Mouse (Mus musculus) G1E (cell line): ENCODE measurements around the gene Gtf2h5. TPM values are rescaled to one million over a fixed set of nuclear protein-coding genes. Genes with fewer than 3 reads are reported as not detected.

Experiments
- ATAC-seq: 2 replicates; pipeline ENCODE4 v1.8.0; 2016; ENCODE audit warnings: mild to moderate bottlenecking; ENCODE audit not compliant: insufficient number of reproducible peaks, poor library complexity, low FRiP score, severe bottlenecking; ENCODE audit errors: extremely low read depth
- DNase-seq: peaks from one replicate; pipeline ENCODE4 v3.0.0; 2012; ENCODE audit warnings: low spot score
- H3K27me3 ChIP-seq: 2 replicates; pipeline ENCODE4 v1.6.1; 2012; ENCODE audit warnings: mild to moderate bottlenecking, low read length, inconsistent platforms; ENCODE audit not compliant: insufficient read depth
- H3K36me3 ChIP-seq: replicated peaks from 2 replicates; pipeline ENCODE3; 2012; ENCODE audit warnings: mild to moderate bottlenecking, inconsistent platforms
- H3K4me1 ChIP-seq: 2 replicates; pipeline ENCODE4 v1.6.1; 2012; ENCODE audit warnings: low read depth, low read length, inconsistent platforms, mixed read lengths; ENCODE audit not compliant: insufficient read depth
- H3K4me3 ChIP-seq: 2 replicates; pipeline ENCODE4 v1.5.1; 2012; ENCODE audit warnings: low read depth, mild to moderate bottlenecking, inconsistent platforms, low read length, moderate library complexity, mixed read lengths
- H3K9me3 ChIP-seq: replicated peaks from 2 replicates; pipeline ENCODE4 v1.6.1; 2012; ENCODE audit warnings: inconsistent platforms
- CTCF ChIP-seq: IDR thresholded peaks from 2 replicates; pipeline ENCODE4 v1.5.1; 2012; ENCODE audit warnings: low read depth, low read length, inconsistent platforms, mixed read lengths
- GATA1 ChIP-seq: IDR thresholded peaks from 2 replicates; pipeline ENCODE4 v1.6.1; 2012; ENCODE audit warnings: borderline replicate concordance, low read length, inconsistent platforms, mixed read lengths
- GATA2 ChIP-seq: IDR thresholded peaks from 2 replicates; pipeline ENCODE4 v1.6.1; 2012; ENCODE audit warnings: low read depth, low read length, inconsistent platforms, borderline replicate concordance
- POLR2AphosphoS5 ChIP-seq: IDR thresholded peaks from 2 replicates; pipeline ENCODE4 v1.6.1; 2012; ENCODE audit warnings: low read depth, low read length, inconsistent platforms; ENCODE audit not compliant: insufficient replicate concordance
- TAL1 ChIP-seq: conservative IDR thresholded peaks from 2 replicates; pipeline ENCODE4 v1.6.1; 2012; ENCODE audit warnings: low read depth, low read length, inconsistent platforms, mixed read lengths
- polyA plus RNA-seq: library from polyadenylated mRNA; stranded (reverse); fragments of >175 nt; gene quantifications from 2 replicates; pipeline ENCODE4 v1.2.3, GENCODE M21; 2012
- total RNA-seq, 2 experiments: library from RNA; stranded (forward) in 1 of 2; stranded (reverse) in 1 of 2; fragments of 200-1000 nt in 1 of 2; fragments of >200 nt in 1 of 2; fragmentation: Nextera tagmentation in 1 of 2; gene quantifications; 2 replicates each; pipeline ENCODE4 v1.2.3; 2014 to 2017

Gene Gtf2h5
- total RNA-seq (2014; fragmentation: Nextera tagmentation): 51.1 and 64.2 TPM in 2 replicates
- total RNA-seq (2017): 106 and 119 TPM in 2 replicates
- polyA plus RNA-seq: 3.2 and 3.5 TPM in 2 replicates

- no peaks in the 10 kb centered on the region for H3K27me3 ChIP-seq
- DNase-seq (peak; percentile 93), ATAC-seq (peak; percentile 90)
- peaks cover 50% of the 10 kb centered on the region for H3K36me3 ChIP-seq
- peaks cover 17% of the 10 kb centered on the region for H3K4me1 ChIP-seq
- no peaks in the 10 kb centered on the region for H3K9me3 ChIP-seq
- TF ChIP-seq GATA2: no peak
- TF ChIP-seq TAL1: no peak
- TF ChIP-seq CTCF: no peak
- no peak for TF ChIP-seq POLR2AphosphoS5
- TF ChIP-seq GATA1: no peak
- H3K4me3 ChIP-seq: peak within 1 kb of the TSS; percentile 98
Observed at GRCm38 (mm10) chr17:6079287-6080122, at the start of gene Gtf2h5, which contains the start of gene Serac1. Gene Gtf2h5, plus strand, starts transcription at chr17:6079786. Gene Serac1, minus strand, starts transcription at chr17:6079741.

- DNase-seq: no peak
- H3K36me3 ChIP-seq: no peaks in the 10 kb centered on the region
Observed at GRCm38 (mm10) chr17:6035661-6036060, 43.9 kb upstream of the Gtf2h5 start.

GRCm38 (mm10) chr17:6036458-6036857 lies 43.1 kb upstream of the Gtf2h5 start:
- H3K27me3 ChIP-seq: peaks cover 30% of the 10 kb centered on the region
- peaks cover 2% of the 10 kb centered on the region for H3K36me3 ChIP-seq
- no peak for TF ChIP-seq GATA1
- TF ChIP-seq POLR2AphosphoS5: no peak
- no peak for TF ChIP-seq CTCF
- TF ChIP-seq GATA2: no peak
- TF ChIP-seq TAL1: no peak
- peaks cover 3% of the 10 kb centered on the region; the same call in 1 of the 2 replicates for H3K4me1 ChIP-seq
- H3K4me3 ChIP-seq: no peak overlapping the region
- ATAC-seq (no peak), DNase-seq (no peak)
- no peaks in the 10 kb centered on the region for H3K9me3 ChIP-seq

More at GRCm38 (mm10) chr17:6035661-6036060, 43.9 kb upstream of the Gtf2h5 start:
- no peak for ATAC-seq
- Histone ChIP-seq H3K9me3 (no peaks in the 10 kb centered on the region), H3K4me1 (peaks cover 3% of the 10 kb centered on the region; the same call in 1 of the 2 replicates), H3K4me3 (no peak overlapping the region), H3K27me3 (peaks cover 30% of the 10 kb centered on the region)
- TF ChIP-seq GATA1: no peak
- TF ChIP-seq GATA2: no peak
- no peak for TF ChIP-seq TAL1
- no peak for TF ChIP-seq POLR2AphosphoS5
- no peak for TF ChIP-seq CTCF

DNA sequence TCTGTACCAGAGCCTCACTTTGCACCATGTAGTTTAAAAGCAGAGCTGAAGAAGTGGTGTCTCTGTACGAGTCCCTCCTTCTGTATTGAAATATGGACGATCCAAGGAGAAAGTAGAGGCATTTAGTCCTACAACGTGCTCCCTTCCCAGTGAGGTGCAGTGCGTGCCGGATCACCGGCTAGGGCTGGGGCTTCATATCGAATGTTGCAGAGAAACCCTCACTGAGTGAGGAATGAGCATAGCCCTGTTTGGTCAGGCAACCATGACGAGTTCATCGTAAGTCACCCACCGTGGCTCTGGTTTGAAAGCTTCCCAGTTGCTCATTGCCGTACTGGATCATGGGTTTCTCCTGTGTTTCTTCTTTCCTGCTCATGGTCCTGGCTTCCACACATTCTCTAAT lies 42.7 kb upstream of the Gtf2h5 start:
- Histone ChIP-seq H3K36me3 (peaks cover 5% of the 10 kb centered on the region), H3K4me1 (peaks cover 3% of the 10 kb centered on the region; the same call in 1 of the 2 replicates), H3K4me3 (no peak overlapping the region), H3K27me3 (peaks cover 28% of the 10 kb centered on the region), H3K9me3 (no peaks in the 10 kb centered on the region)
- ATAC-seq: no peak
- no peak for DNase-seq
- TF ChIP-seq POLR2AphosphoS5 (no peak), GATA2 (no peak), TAL1 (no peak), GATA1 (no peak), CTCF (no peak)

DNA sequence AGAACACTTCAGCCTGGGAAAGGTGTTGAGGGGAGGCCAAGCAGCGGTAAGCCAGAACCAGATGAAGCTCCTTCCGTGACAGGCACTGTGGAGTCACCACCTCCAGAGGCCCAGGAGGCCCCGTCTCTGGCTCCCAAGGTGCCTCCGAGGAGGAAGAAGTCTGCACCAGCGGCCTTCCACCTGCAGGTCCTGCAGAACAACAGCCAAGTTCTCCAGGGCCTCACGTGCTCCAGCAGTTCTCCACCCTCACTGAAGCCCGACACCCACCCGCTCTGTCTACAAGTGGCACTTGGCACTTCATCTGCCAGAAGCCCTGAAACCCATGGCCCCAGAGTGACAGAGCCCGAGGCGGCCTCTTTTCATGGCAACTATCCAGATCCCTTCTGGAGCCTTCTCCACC lies 42.1 kb upstream of the Gtf2h5 start:
- TF ChIP-seq TAL1: no peak
- no peak for TF ChIP-seq GATA1
- TF ChIP-seq CTCF: no peak
- TF ChIP-seq GATA2: no peak
- TF ChIP-seq POLR2AphosphoS5: no peak
- Histone ChIP-seq H3K27me3 (peaks cover 25% of the 10 kb centered on the region), H3K9me3 (no peaks in the 10 kb centered on the region), H3K36me3 (peaks cover 11% of the 10 kb centered on the region), H3K4me1 (peaks cover 3% of the 10 kb centered on the region; the same call in 1 of the 2 replicates), H3K4me3 (no peak overlapping the region)
- DNase-seq (no peak), ATAC-seq (no peak)

- no peak for TF ChIP-seq GATA2
- no peak for TF ChIP-seq CTCF
- TF ChIP-seq TAL1: no peak
- DNase-seq (no peak), ATAC-seq (no peak)
- H3K4me3 ChIP-seq: no peak overlapping the region
- no peaks in the 10 kb centered on the region for H3K4me1 ChIP-seq
- H3K27me3 ChIP-seq: no peaks in the 10 kb centered on the region
- peaks cover 67% of the 10 kb centered on the region for H3K36me3 ChIP-seq
- H3K9me3 ChIP-seq: no peaks in the 10 kb centered on the region
Observed at GRCm38 (mm10) chr17:6052801-6053200, 26.8 kb upstream of the Gtf2h5 start.
